Mouse (Mus musculus) embryonic facial prominence, embryonic 14.5 days (tissue): Measurements from ENCODE around the gene N4bp2. TPM values are rescaled to one million over a fixed set of nuclear protein-coding genes. Genes with fewer than 3 reads are reported as not detected.
"Not testable (repeated sequence)": the region's sequence is repeated elsewhere in the genome, so short reads cannot be mapped to it uniquely, and the experiment has no call there.

Source experiments
- ATAC-seq: fragments of 200-750 bp; cut with Nextera tagmentation; 2 replicates; pipeline ENCODE4 v1.8.0; 2017; ENCODE audit warnings: low read depth, moderate number of reproducible peaks, moderate TSS enrichment
- DNase-seq: peaks from one replicate; pipeline ENCODE4 v3.0.0-alpha.2; 2015; ENCODE audit warnings: low spot score
- H3K27ac ChIP-seq: fragments of 300-500 bp; sonication (generic); replicated peaks from 2 replicates; pipeline ENCODE4 v1.5.1; 2014; ENCODE audit warnings: low read depth, mild to moderate bottlenecking, low read length, moderate library complexity
- H3K27me3 ChIP-seq: fragments of 300-500 bp; sonication (generic); replicated peaks from 2 replicates; pipeline ENCODE4 v1.6.1; 2014; ENCODE audit warnings: low read length; ENCODE audit not compliant: control insufficient read depth, insufficient read depth
- H3K36me3 ChIP-seq: fragments of 300-500 bp; sonication (generic); 2 replicates; pipeline ENCODE4 v1.6.1; 2014; ENCODE audit warnings: low read length, mixed read lengths; ENCODE audit not compliant: control insufficient read depth, insufficient read depth
- H3K4me1 ChIP-seq: fragments of 300-500 bp; sonication (generic); 2 replicates; pipeline ENCODE4 v1.6.1; 2014; ENCODE audit warnings: antibody characterized with exemption, low read length; ENCODE audit not compliant: control insufficient read depth, insufficient read depth
- H3K4me2 ChIP-seq: fragments of 300-500 bp; sonication (generic); 2 replicates; pipeline ENCODE4 v1.6.1; 2014; ENCODE audit warnings: low read depth, mild to moderate bottlenecking, low read length, moderate library complexity, mixed read lengths
- H3K4me3 ChIP-seq: fragments of 300-500 bp; sonication (generic); 2 replicates; pipeline ENCODE4 v1.5.1; 2014; ENCODE audit warnings: low read depth, mild to moderate bottlenecking, low read length
- H3K9ac ChIP-seq: fragments of 300-500 bp; sonication (generic); 2 replicates; pipeline ENCODE4 v1.6.1; 2014; ENCODE audit warnings: low read depth, mild to moderate bottlenecking, low read length, moderate library complexity, mixed read lengths
- H3K9me3 ChIP-seq: fragments of 300-500 bp; sonication (generic); 2 replicates; pipeline ENCODE4 v1.6.1; 2016; ENCODE audit warnings: low read length; ENCODE audit not compliant: control insufficient read depth
- WGBS: fragments of 180-500 bp; shearing (Covaris S2); extraction: QIAGEN DNeasy Blood & Tissue Kit; methylation state at CpG from one replicate; pipeline ENCODE4 v1.1.7; 2014; 5-methylcytosine and 5-hydroxymethylcytosine counted together
- polyA plus RNA-seq: library from polyadenylated mRNA; unstranded; fragments of >200 nt; fragmentation: Nextera tagmentation; extraction: Ambion mirVana; gene quantifications from 2 replicates; pipeline ENCODE4 v1.2.1, GENCODE M21; 2014

N4bp2 gene
- polyA plus RNA-seq, 1 experiment from 2014 or later: 33.6 TPM

DNA sequence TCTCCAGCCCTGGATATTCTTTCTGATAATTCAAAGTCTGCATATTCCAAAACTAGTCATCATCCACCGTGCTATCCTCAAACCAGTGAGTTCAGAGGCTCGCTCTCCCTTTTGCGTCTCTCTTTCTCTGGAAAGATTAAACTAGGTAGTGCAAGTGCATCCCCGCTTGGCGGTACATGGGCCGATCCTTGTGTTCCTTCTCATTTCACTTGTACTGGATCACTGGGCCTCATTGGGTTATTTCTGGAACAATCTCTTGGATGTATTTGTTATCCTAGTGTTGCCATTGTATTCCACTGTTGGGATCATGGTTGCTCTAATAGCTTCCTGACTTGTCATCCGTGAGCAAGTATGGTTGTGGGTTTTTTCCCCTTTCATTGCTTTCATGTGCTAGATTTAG lies 6.7 kb downstream of the N4bp2 start:
- Histone ChIP-seq H3K27me3 (no peaks in the 10 kb centered on the region), H3K36me3 (peaks cover 9% of the 10 kb centered on the region; the same call in 1 of the 2 replicates), H3K4me2 (no peak overlapping the region), H3K4me1 (no peaks in the 10 kb centered on the region), H3K9ac (no peak overlapping the region), H3K9me3 (no peaks in the 10 kb centered on the region), H3K27ac (no peak overlapping the region), H3K4me3 (no peak overlapping the region)
- WGBS: 94% methylated on average over 7 of the region's 7 CpGs
- ATAC-seq: no peak
- no peak for DNase-seq

DNA sequence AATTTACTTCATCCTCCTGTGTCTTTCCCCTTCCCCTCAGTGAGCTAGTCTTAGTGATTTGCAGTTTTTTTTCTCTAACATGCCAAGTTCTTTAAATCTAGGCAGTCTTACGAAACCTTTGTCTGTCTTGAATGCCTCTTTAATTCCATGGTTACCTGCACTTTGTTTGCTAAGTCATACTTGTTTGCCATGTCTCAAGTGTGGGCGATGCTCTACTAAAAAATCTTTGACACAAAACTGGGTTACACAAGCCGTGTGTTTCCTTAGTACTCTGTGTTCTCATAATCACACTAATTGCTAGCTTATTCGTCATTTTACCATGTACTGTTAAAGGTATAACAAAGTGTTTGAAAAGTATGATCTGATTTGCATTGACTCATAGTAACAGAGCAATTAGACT lies 7.2 kb downstream of the N4bp2 start:
- H3K27ac ChIP-seq: no peak overlapping the region
- 86% methylated on average over 4 of the region's 4 CpGs for WGBS
- no peaks in the 10 kb centered on the region for H3K9me3 ChIP-seq
- H3K4me1 ChIP-seq: no peaks in the 10 kb centered on the region
- ATAC-seq (no peak), DNase-seq (no peak)
- H3K36me3 ChIP-seq: peaks cover 12% of the 10 kb centered on the region
- no peak overlapping the region for H3K4me2 ChIP-seq
- H3K4me3 ChIP-seq: no peak overlapping the region
- H3K9ac ChIP-seq: no peak overlapping the region
- no peaks in the 10 kb centered on the region for H3K27me3 ChIP-seq

DNA sequence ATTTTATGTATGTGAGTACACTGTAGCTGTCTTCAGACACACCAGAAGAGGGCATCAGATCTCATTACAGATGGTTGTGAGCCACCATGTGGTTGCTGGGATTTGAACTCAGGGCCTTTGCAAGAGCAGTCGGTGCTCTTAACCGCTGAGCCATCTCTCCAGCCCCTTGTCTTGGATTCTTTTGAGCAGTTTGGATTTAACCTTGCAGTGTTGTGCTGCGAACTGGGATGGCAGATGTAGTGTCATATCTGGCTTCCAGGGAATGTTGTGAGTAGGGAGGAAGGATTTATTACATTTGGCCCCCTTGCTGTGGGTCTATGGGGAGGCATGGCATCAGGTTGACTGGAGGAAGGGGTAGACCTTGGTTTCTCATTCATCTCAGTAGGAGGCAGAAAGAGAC lies 10.6 kb downstream of the N4bp2 start:
- 95% methylated on average over 3 of the region's 3 CpGs for WGBS
- not testable (repeated sequence) for ATAC-seq, H3K27me3 ChIP-seq, H3K4me1 ChIP-seq, H3K27ac ChIP-seq, H3K4me3 ChIP-seq, DNase-seq, H3K9me3 ChIP-seq, H3K4me2 ChIP-seq, H3K9ac ChIP-seq
- peaks cover 38% of the 10 kb centered on the region for H3K36me3 ChIP-seq

DNA sequence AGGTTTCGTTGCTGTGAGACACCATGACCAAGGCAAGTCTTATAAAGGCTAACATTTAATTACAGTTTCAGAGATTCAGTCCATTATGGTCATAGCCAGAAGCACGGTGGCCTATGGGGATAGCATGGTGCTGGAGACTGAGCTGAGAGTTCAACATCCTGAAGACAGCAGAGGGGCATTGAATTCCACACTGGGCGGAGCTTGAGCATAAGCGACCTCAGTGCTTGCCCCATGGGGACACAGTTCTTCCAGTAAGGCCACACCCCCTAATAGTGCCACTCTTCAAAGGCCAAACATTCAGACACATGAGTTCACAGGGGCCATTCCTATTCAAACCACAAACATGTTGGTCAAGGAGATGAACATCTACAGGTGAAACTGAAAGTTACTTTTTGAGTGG lies 12.8 kb downstream of the N4bp2 start:
- no peaks in the 10 kb centered on the region for H3K9me3 ChIP-seq
- H3K4me3 ChIP-seq: no peak overlapping the region
- no peak overlapping the region for H3K27ac ChIP-seq
- peaks cover 55% of the 10 kb centered on the region for H3K36me3 ChIP-seq
- WGBS: 85% methylated on average over 4 of the region's 4 CpGs
- H3K4me1 ChIP-seq: no peaks in the 10 kb centered on the region
- no peak overlapping the region for H3K9ac ChIP-seq
- H3K27me3 ChIP-seq: no peaks in the 10 kb centered on the region
- H3K4me2 ChIP-seq: no peak overlapping the region
- ATAC-seq (no peak), DNase-seq (no peak)

DNA sequence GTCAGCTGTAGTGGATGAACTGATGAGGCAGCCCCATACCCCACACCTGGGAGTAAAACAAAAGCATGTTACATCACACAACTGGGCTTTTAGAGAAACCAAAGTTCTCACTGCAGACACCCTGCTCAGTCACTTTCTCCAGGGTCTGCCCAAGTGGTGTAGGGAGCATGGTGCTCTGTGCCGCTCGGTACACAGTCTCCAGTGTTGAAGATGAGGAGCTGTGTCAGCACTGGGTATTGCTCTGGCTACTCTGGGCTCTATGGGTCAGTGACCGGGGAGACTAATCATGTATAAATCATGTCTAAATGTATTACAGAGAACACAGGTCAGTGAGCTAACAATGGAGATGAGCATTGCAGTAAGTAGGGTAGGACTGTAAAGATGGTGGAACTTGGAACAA lies 13.6 kb downstream of the N4bp2 start:
- Histone ChIP-seq H3K4me3 (no peak overlapping the region), H3K27me3 (no peaks in the 10 kb centered on the region), H3K36me3 (peaks cover 62% of the 10 kb centered on the region), H3K4me1 (no peaks in the 10 kb centered on the region), H3K4me2 (no peak overlapping the region), H3K9me3 (no peaks in the 10 kb centered on the region), H3K27ac (no peak overlapping the region), H3K9ac (no peak overlapping the region)
- 98% methylated on average over 3 of the region's 3 CpGs for WGBS
- ATAC-seq (no peak), DNase-seq (no peak)

DNA sequence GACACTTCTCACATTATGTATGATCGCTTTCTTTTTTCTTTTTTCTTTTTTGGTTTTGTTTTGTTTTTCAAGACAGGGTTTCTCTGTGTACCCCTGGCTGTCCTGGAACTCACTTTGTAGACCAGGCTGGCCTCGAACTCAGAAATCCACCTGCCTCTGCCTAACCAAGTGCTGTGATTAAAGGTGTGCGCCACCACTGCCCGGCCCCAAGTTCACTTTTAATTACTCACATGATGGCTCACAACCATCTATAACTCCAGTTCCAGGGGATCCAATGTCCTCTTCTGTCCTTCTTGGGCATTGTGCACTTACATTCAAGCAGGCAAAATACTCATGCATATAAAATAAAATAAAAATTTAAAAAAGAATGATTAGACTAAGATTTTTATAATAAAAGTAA lies 15.7 kb downstream of the N4bp2 start:
- H3K36me3 ChIP-seq: peaks cover 67% of the 10 kb centered on the region
- not testable (repeated sequence) for H3K9ac ChIP-seq, H3K4me2 ChIP-seq, H3K4me3 ChIP-seq, H3K27ac ChIP-seq, H3K4me1 ChIP-seq, DNase-seq, H3K9me3 ChIP-seq, ATAC-seq, H3K27me3 ChIP-seq
- WGBS: 97% methylated on average over 4 of the region's 4 CpGs

DNA sequence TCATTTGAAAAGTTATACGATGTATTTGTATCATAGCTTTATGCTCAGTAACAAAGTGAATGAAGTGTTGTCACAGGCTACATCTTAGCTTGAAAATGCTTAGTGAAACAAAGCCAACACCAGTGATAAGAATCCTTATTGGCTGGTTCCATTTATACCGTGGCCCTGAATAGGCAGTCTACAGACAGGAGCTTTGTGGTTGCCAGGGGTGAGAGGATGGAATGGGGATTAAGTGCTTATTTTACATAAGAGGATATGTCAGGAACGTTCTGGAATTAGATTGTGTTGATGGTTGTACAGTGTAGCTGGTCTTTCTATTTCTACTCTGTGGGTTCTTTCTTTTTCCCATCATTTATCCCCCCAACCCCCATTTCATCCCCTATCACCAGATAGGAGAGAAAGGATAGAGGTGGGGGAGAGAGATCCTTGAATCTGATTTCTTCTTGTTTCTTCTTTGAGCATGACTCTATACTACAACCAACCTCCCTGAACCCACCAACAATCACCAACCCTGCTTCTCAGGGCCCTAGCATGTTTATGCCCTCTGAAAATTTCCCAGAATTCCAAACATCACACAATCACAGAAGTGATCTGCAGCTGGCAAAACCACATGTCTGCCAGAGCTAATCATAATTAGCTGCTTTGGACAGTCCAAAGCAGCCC lies 16.2 kb downstream of the N4bp2 start:
- no peaks in the 10 kb centered on the region for H3K27me3 ChIP-seq
- 74% methylated on average over 3 of the region's 3 CpGs for WGBS
- no peak overlapping the region for H3K4me2 ChIP-seq
- H3K9me3 ChIP-seq: no peaks in the 10 kb centered on the region
- no peak overlapping the region for H3K4me3 ChIP-seq
- H3K9ac ChIP-seq: no peak overlapping the region
- no peak overlapping the region for H3K27ac ChIP-seq
- no peak for DNase-seq
- no peaks in the 10 kb centered on the region for H3K4me1 ChIP-seq
- no peak for ATAC-seq
- peaks cover 69% of the 10 kb centered on the region for H3K36me3 ChIP-seq

DNA sequence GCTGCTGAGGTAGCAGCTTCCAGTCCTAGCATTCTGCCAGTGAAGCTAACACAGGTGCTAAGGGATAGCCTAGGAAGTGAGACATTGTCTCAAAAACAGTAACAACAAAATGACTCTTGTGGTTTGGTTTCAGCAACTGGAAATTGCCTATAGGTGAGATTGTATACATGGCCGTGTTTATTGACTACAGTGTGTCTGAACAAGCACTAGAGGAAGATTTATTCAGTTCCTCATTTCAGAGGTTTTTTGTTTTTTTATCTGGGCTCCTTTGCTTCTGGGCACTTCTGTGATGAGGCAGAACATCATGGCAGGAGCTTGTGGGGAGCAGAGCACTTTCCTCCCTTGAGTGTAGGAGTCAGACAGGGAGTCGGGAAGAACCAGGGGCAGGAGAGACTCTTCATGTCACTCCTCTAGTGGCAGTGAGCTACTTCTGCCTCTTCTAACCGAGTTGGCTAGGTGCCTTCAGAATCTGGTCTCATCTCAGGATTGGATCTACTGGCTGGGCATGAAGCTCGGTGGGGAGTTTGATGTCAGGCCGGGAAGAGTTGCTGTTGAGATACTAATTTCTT lies 17.9 kb downstream of the N4bp2 start:
- DNase-seq: no peak
- H3K27ac ChIP-seq: no peak overlapping the region
- H3K4me3 ChIP-seq: no peak overlapping the region
- H3K36me3 ChIP-seq: peaks cover 71% of the 10 kb centered on the region
- 80% methylated on average over 5 of the region's 5 CpGs for WGBS
- H3K4me2 ChIP-seq: no peak overlapping the region
- no peak for ATAC-seq
- no peak overlapping the region for H3K9ac ChIP-seq
- no peaks in the 10 kb centered on the region for H3K9me3 ChIP-seq
- H3K27me3 ChIP-seq: no peaks in the 10 kb centered on the region
- no peaks in the 10 kb centered on the region for H3K4me1 ChIP-seq
